Mouse (Mus musculus) intestine, embryonic 14.5 days (tissue): ENCODE results near the gene Samd4b. TPM values are rescaled to one million over a fixed set of nuclear protein-coding genes. Genes with fewer than 3 reads are reported as not detected.

Experiments
- ATAC-seq: fragments of 200-750 bp; cut with Nextera tagmentation; replicated peaks from 2 replicates; pipeline ENCODE4 v1.8.0; 2017; ENCODE audit warnings: low read depth, moderate number of reproducible peaks, moderate TSS enrichment, moderate library complexity; ENCODE audit not compliant: low FRiP score, low TSS enrichment
- DNase-seq: peaks from one replicate; pipeline ENCODE4 v3.0.0-alpha.2; 2018; ENCODE audit warnings: low spot score
- H3K27ac ChIP-seq: fragments of 300-500 bp; sonication (generic); 2 replicates; pipeline ENCODE4 v1.5.1; 2014; ENCODE audit warnings: low read depth, mild to moderate bottlenecking, control low read depth
- H3K27me3 ChIP-seq: fragments of 300-500 bp; sonication (generic); replicated peaks from 2 replicates; pipeline ENCODE4 v1.6.1; 2014; ENCODE audit warnings: low read length, control low read depth; ENCODE audit not compliant: control insufficient read depth, insufficient read depth
- H3K36me3 ChIP-seq: fragments of 300-500 bp; sonication (generic); 2 replicates; pipeline ENCODE4 v1.6.1; 2014; ENCODE audit warnings: low read length, control low read depth; ENCODE audit not compliant: control insufficient read depth, insufficient read depth
- H3K4me1 ChIP-seq: fragments of 300-500 bp; sonication (generic); replicated peaks from 2 replicates; pipeline ENCODE4 v1.6.1; 2014; ENCODE audit warnings: low read length, control low read depth, mixed read lengths; ENCODE audit not compliant: control insufficient read depth, insufficient read depth
- H3K4me2 ChIP-seq: fragments of 300-500 bp; sonication (generic); 2 replicates; pipeline ENCODE4 v1.6.1; 2014; ENCODE audit warnings: low read length
- H3K4me3 ChIP-seq: fragments of 300-500 bp; sonication (generic); 2 replicates; pipeline ENCODE4 v1.5.1; 2014; ENCODE audit warnings: low read depth, low read length, control low read depth, mixed read lengths
- H3K9ac ChIP-seq: fragments of 300-500 bp; sonication (generic); 2 replicates; pipeline ENCODE4 v1.6.1; 2014; ENCODE audit warnings: mild to moderate bottlenecking, low read length
- H3K9me3 ChIP-seq: fragments of 300-500 bp; sonication (generic); 2 replicates; pipeline ENCODE4 v1.6.1; 2016; ENCODE audit warnings: low read length, control low read depth; ENCODE audit not compliant: control insufficient read depth
- WGBS: fragments of 180-500 bp; shearing (Covaris S2); extraction: QIAGEN DNeasy Blood & Tissue Kit; methylation state at CpG from one replicate; pipeline ENCODE4 v1.1.7; 2014; 5-methylcytosine and 5-hydroxymethylcytosine counted together
- polyA plus RNA-seq: library from polyadenylated mRNA; unstranded; fragments of >200 nt; fragmentation: Nextera tagmentation; extraction: Ambion mirVana; gene quantifications from 2 replicates; pipeline ENCODE4 v1.2.1, GENCODE M21; 2014

Samd4b gene
- polyA plus RNA-seq, 1 experiment from 2014 or later: 27.7 TPM

- WGBS: 29% methylated on average over 40 of the region's 40 CpGs
- H3K9me3 ChIP-seq: no peaks in the 10 kb centered on the region
- H3K4me3 ChIP-seq: peak overlapping the region; percentile 48
- H3K27me3 ChIP-seq: no peaks in the 10 kb centered on the region; the same call in 1 of the 2 replicates
- peak overlapping the region; percentile 84 for H3K4me2 ChIP-seq
- H3K4me1 ChIP-seq: no peaks in the 10 kb centered on the region; the same call in 1 of the 2 replicates
- DNase-seq: no peak
- no peak overlapping the region; the same call in 1 of the 2 replicates for H3K9ac ChIP-seq
- H3K27ac ChIP-seq: no peak overlapping the region
- peaks cover 15% of the 10 kb centered on the region; the same call in 1 of the 2 replicates for H3K36me3 ChIP-seq
- ATAC-seq: no peak
Measured at GRCm38 (mm10) chr7:28466721-28467212, 131.2 kb downstream of the Samd4b start.

DNA sequence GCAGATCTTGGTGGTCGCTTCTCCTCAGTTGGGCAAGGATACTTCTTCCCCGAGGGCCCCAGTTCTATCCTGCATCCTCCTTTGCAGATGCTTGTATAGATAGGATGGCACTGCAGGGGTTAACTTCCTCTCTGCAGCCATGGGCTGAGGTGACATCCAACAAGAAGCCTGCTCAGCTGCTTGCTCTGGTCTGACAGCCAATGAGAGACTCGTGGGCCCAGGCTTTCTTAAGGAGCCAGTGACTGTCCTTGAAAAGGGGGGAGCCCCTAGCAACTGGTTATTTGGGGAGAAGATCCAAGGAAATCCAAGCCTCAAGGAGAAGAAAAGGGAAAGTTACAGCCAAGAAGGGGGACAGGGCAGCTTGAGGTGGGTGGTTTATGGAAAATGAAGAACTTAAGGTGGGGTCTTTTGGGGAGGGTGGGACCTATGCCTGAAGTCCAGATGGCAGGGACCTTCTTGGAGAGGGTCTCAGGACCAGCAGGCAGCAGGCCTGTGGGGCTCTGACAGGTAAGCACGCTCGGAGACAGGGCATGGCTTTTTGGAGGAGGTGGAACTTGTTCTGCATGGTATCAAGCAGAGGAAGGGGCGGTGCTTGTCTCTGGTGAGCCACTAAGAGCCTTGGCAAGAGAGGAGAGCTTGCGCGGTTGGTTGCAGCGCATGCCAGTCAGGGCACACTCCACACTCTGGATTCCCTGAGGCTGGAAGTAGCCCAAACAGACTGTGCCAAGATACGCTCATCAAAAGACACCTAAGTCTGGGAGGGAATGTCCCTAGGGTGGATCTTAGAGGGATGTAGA, 133.3 kb downstream of the Samd4b start:
- H3K4me3 ChIP-seq: no peak overlapping the region
- H3K36me3 ChIP-seq: peaks cover 30% of the 10 kb centered on the region
- DNase-seq (no peak), ATAC-seq (no peak)
- 58% methylated on average over 10 of the region's 10 CpGs for WGBS
- no peaks in the 10 kb centered on the region; the same call in 1 of the 2 replicates for H3K27me3 ChIP-seq
- no peaks in the 10 kb centered on the region; the same call in 1 of the 2 replicates for H3K4me1 ChIP-seq
- no peaks in the 10 kb centered on the region for H3K9me3 ChIP-seq
- no peak overlapping the region for H3K9ac ChIP-seq
- no peak overlapping the region for H3K4me2 ChIP-seq
- H3K27ac ChIP-seq: no peak overlapping the region

DNA sequence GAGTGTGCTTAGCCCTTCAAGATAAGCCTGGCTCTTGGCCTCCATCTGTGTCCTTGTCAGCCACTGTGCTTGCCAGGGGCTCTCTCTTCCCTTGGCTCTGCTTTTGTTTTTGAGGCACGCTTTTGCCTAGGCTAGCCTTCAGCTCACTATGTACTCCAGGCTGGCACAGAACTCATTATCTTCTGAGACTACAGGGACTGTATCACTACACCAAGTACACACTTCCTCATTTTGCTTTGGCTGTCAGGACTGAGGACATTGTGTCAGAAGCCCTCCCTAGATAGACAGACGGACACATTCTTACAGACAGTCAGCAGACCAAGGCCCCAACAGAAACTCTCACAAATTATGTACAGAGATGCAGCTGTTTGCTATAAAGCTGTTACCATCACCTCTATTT, 135.2 kb downstream of the Samd4b start:
- H3K9me3 ChIP-seq: no peaks in the 10 kb centered on the region
- ATAC-seq (no peak), DNase-seq (no peak)
- H3K4me1 ChIP-seq: no peaks in the 10 kb centered on the region; the same call in 1 of the 2 replicates
- H3K4me3 ChIP-seq: no peak overlapping the region
- no peak overlapping the region for H3K4me2 ChIP-seq
- H3K27me3 ChIP-seq: no peaks in the 10 kb centered on the region; the same call in 1 of the 2 replicates
- H3K9ac ChIP-seq: no peak overlapping the region
- H3K27ac ChIP-seq: no peak overlapping the region
- WGBS: 89% methylated on average over 2 of the region's 2 CpGs
- H3K36me3 ChIP-seq: peaks cover 47% of the 10 kb centered on the region

DNA sequence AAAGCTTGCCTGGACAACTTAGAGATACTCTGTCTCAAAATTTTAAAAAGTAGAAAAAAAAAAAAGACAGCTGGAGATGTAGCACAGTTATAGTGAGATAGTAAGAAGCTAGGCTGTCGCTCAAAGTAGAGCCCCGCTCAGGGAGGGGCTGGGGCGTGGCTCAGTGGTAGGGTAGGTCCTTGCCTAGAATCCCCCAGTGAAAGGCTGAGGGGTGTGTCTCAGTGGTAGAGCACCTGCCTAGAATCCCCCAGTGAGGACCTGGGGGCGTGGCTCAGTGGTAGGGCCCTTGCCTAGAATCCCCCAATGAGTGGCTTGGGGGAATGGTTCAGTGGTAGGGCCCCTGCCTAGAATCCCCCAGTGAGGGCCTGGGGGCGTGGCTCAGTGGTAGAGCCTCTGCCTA, 137.6 kb downstream of the Samd4b start:
- Histone ChIP-seq H3K27me3 (no peaks in the 10 kb centered on the region), H3K4me1 (no peaks in the 10 kb centered on the region), H3K4me2 (no peak overlapping the region), H3K9ac (no peak overlapping the region), H3K9me3 (no peaks in the 10 kb centered on the region), H3K36me3 (peaks cover 52% of the 10 kb centered on the region), H3K27ac (no peak overlapping the region), H3K4me3 (no peak overlapping the region)
- no peak for DNase-seq
- 100% methylated on average over 4 of the region's 5 CpGs for WGBS
- ATAC-seq: no peak

DNA sequence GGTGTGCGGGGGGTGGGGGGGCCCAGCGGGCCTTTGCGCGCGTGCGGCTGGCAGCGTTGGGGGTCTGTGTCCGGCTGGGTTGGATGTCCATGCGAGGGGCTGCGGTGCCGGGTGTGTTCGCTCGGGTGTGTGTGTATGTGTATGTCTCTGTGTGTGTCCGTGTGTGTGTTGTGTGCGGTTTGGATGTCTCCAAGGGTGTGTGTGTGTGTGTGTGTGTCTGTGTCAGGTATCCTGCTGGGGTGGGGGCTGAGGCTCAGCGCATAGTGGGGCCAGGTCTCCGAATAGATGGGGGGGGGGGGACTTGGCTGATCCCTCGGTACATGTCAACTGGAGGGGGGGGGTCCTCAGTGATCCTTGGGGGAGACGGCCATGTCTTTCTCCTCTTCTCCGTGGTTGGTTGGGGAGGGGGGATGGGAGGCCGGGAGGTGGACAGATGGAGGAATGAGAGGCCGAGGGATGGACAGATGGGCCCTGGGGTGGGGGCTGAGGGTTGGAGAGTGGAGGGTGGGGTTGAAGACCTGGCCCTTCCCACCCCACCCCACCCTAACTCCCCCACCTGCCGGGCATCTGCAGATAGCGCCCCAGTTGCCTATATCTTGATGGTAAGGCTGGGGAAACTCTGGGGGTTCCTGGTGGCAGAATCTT, 145.5 kb downstream of the Samd4b start:
- WGBS: 3% methylated on average over 19 of the region's 24 CpGs
- Histone ChIP-seq H3K4me2 (peak overlapping the region; percentile 88), H3K9ac (peak overlapping the region; percentile 79), H3K27ac (no peak overlapping the region), H3K9me3 (no peaks in the 10 kb centered on the region), H3K36me3 (peaks cover 9% of the 10 kb centered on the region; the same call in 1 of the 2 replicates), H3K27me3 (no peaks in the 10 kb centered on the region), H3K4me1 (peaks cover 7% of the 10 kb centered on the region), H3K4me3 (peak overlapping the region; percentile 73)
- ATAC-seq (peak; percentile 12; the same call in 1 of the 2 replicates), DNase-seq (no peak)

DNA sequence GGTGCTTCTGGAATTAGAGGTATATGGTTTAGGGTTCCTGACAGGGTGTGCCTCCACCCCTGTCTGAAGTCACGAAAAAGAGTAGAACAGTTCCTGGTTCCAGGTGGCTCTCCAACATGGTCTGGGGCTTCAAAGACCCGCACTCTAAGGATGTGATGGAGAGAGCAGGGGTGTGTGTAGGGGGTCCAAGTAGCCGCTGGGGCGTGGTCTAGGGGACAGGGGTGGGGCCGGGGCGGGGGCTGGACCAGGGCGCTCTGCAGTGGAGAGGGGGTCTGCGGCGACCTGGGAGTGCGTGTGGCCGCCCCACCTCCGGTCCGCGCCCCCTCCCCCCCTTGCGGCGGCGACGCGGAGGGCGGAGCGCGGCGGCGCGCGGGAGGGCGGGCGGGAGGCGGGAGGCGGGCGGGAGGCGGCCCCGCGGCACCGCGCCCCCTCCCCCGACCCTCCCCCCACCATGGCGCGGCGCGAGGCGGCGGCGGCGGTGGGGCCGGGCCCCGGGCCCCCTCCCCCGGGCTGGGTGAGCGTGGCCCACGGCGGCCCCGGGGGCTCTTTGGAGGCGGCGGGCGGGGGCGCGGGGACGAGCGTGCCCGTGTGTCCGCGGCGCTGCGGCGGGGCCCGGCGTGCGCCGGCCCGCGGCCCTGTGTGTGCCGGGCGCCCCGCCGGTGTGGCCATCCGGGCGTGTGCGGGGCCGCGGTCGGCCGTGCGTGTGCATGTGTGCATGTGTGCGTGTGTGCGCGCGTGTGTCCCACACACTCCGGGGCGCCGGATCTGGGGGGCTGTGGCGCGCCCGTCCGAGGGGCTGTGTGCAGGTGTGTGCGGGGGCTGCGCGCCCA, 146.2 kb downstream of the Samd4b start, which contains the start of gene Lrfn1:
TSS of gene Lrfn1 (plus strand) at position 450 of the 830 bp plus-strand sequence.
- Histone ChIP-seq H3K4me3 (peak within 1 kb of the TSS; percentile 73), H3K27ac (no peak within 1 kb of the TSS), H3K27me3 (no peaks in the 10 kb centered on the region), H3K36me3 (peaks cover 5% of the 10 kb centered on the region; the same call in 1 of the 2 replicates), H3K4me1 (peaks cover 7% of the 10 kb centered on the region), H3K4me2 (peak within 1 kb of the TSS; percentile 88), H3K9me3 (no peaks in the 10 kb centered on the region), H3K9ac (peak within 1 kb of the TSS; percentile 79)
- WGBS: 1% methylated on average over 46 of the region's 97 CpGs
- DNase-seq: peak; percentile 63
- peak; percentile 72 for ATAC-seq

GRCm38 (mm10) chr7:28447865-28448820, 149.8 kb downstream of the Samd4b start:
- Histone ChIP-seq H3K9ac (no peak overlapping the region), H3K27ac (no peak overlapping the region), H3K4me3 (no peak overlapping the region), H3K4me2 (no peak overlapping the region), H3K36me3 (no peaks in the 10 kb centered on the region), H3K4me1 (peaks cover 7% of the 10 kb centered on the region), H3K27me3 (no peaks in the 10 kb centered on the region), H3K9me3 (no peaks in the 10 kb centered on the region)
- WGBS: 67% methylated on average over 13 of the region's 13 CpGs
- ATAC-seq (no peak), DNase-seq (no peak)
